Mouse (Mus musculus) lung, embryonic 14.5 days (tissue): Measurements from ENCODE around the gene Slc30a2. TPM values are rescaled to one million over a fixed set of nuclear protein-coding genes. Genes with fewer than 3 reads are reported as not detected.
"Not testable (repeated sequence)": the region's sequence is repeated elsewhere in the genome, so short reads cannot be mapped to it uniquely, and the experiment has no call there.

Experiments used
- ATAC-seq: fragments of 200-750 bp; cut with Nextera tagmentation; 2 replicates; pipeline ENCODE4 v1.8.0; 2017; ENCODE audit warnings: mild to moderate bottlenecking, moderate TSS enrichment, moderate library complexity; ENCODE audit not compliant: insufficient read depth
- DNase-seq: peaks from one replicate; pipeline ENCODE4 v3.0.0-alpha.2; 2015
- H3K27ac ChIP-seq: fragments of 300-500 bp; sonication (generic); 2 replicates; pipeline ENCODE4 v1.5.1; 2014; ENCODE audit warnings: low read depth, mild to moderate bottlenecking, moderate library complexity
- H3K27me3 ChIP-seq: fragments of 300-500 bp; sonication (generic); 2 replicates; pipeline ENCODE4 v1.6.1; 2014; ENCODE audit warnings: low read length, control low read depth; ENCODE audit not compliant: insufficient read depth
- H3K36me3 ChIP-seq: fragments of 300-500 bp; sonication (generic); 2 replicates; pipeline ENCODE4 v1.6.1; 2014; ENCODE audit warnings: control low read depth; ENCODE audit not compliant: insufficient read depth
- H3K4me1 ChIP-seq: fragments of 300-500 bp; sonication (generic); 2 replicates; pipeline ENCODE4 v1.6.1; 2014; ENCODE audit warnings: antibody characterized with exemption, control low read depth; ENCODE audit not compliant: insufficient read depth
- H3K4me2 ChIP-seq: fragments of 300-500 bp; sonication (generic); 2 replicates; pipeline ENCODE4 v1.6.1; 2014; ENCODE audit warnings: mild to moderate bottlenecking
- H3K4me3 ChIP-seq: fragments of 300-500 bp; sonication (generic); 2 replicates; pipeline ENCODE4 v1.5.1; 2014; ENCODE audit warnings: low read depth, low read length
- H3K9ac ChIP-seq: fragments of 300-500 bp; sonication (generic); 2 replicates; pipeline ENCODE4 v1.6.1; 2014
- H3K9me3 ChIP-seq: fragments of 300-500 bp; sonication (generic); 2 replicates; pipeline ENCODE4 v1.6.1; 2016; ENCODE audit warnings: low read depth, low read length, control low read depth
- CTCF ChIP-seq: IDR thresholded peaks from 2 replicates; pipeline ENCODE4 v1.5.1; 2016; ENCODE audit warnings: antibody characterized with exemption, low read depth
- WGBS: fragments of 180-500 bp; shearing (Covaris S2); extraction: QIAGEN DNeasy Blood & Tissue Kit; methylation state at CpG from one replicate; pipeline ENCODE4 v1.1.7; 2014; 5-methylcytosine and 5-hydroxymethylcytosine counted together
- polyA plus RNA-seq: library from polyadenylated mRNA; unstranded; fragments of >200 nt; fragmentation: Nextera tagmentation; extraction: Ambion mirVana; gene quantifications from 2 replicates; pipeline ENCODE4 v1.2.1, GENCODE M21; 2014

Gene Slc30a2
- polyA plus RNA-seq, 1 experiment from 2014 or later: 0.05 TPM

DNA sequence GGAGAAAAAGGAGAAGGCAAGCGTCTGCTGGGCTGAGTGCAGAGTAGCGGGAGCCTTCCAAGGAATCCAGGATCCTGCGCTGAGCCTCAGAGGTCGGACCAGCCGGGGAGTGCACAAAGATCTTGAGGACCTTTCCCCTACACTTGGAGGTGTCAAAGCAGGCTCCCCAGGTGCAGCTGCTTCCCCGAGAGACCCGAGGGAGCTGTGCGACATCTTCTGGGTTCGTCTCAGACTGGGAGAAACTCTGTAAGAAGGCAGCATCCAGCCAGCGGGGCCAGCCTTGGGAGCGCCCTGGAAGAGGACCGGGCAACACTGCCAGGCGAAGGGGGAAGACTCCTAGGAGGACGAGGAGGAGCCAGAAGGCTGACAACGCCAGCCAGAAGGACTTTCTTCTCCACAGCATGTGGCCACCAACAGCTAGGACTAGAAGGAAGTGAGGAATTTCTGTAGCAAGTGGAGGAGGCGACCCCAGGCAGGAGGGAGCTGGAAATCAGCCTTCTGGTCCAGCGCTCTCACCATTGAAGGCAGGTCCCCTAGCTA, 28.4 kb downstream of the Slc30a2 start:
- DNase-seq (no peak), ATAC-seq (no peak)
- peaks cover 4% of the 10 kb centered on the region; the same call in 1 of the 2 replicates for H3K4me1 ChIP-seq
- H3K4me3 ChIP-seq: peak overlapping the region; percentile 48
- TF ChIP-seq CTCF: no peak
- H3K9ac ChIP-seq: peak overlapping the region; percentile 32; the same call in 1 of the 2 replicates
- H3K27me3 ChIP-seq: peaks cover 27% of the 10 kb centered on the region
- H3K36me3 ChIP-seq: no peaks in the 10 kb centered on the region
- no peaks in the 10 kb centered on the region for H3K9me3 ChIP-seq
- no peak overlapping the region for H3K27ac ChIP-seq
- H3K4me2 ChIP-seq: peak overlapping the region; percentile 95
- WGBS: 1% methylated on average over 17 of the region's 17 CpGs

DNA sequence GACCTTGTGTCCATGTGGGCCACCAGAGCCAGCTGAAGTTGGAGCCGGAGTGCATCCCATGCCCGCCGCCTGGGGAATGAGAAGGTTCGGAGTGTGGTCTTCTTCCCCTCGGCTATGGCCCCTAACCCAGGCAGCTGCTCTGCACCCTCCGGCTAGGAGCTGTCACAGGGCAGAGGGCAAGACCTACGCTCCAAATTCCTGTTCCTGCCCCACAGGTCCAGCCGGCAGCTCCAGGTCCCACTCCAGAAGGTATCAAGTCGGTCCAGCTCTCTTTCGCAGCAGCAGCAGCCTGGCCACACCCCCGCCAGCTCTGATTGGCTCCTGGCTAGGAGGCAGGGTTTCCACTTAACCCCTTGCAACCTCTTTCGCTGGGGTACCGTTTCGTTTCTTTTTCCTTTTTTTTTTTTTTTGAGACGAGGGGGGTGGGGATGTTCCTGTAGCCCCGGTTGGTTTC, 29.3 kb downstream of the Slc30a2 start:
- H3K27ac ChIP-seq: no peak overlapping the region
- peak; percentile 85 for DNase-seq
- no peaks in the 10 kb centered on the region for H3K36me3 ChIP-seq
- peak overlapping the region; percentile 48 for H3K4me3 ChIP-seq
- H3K4me1 ChIP-seq: peaks cover 4% of the 10 kb centered on the region; the same call in 1 of the 2 replicates
- peak overlapping the region; percentile 95 for H3K4me2 ChIP-seq
- ATAC-seq: peak; percentile 76
- H3K27me3 ChIP-seq: peaks cover 27% of the 10 kb centered on the region
- no peaks in the 10 kb centered on the region for H3K9me3 ChIP-seq
- under 1% methylated on average over 16 of the region's 16 CpGs for WGBS
- TF ChIP-seq CTCF: no peak
- peak overlapping the region; percentile 42; the same call in 1 of the 2 replicates for H3K9ac ChIP-seq

DNA sequence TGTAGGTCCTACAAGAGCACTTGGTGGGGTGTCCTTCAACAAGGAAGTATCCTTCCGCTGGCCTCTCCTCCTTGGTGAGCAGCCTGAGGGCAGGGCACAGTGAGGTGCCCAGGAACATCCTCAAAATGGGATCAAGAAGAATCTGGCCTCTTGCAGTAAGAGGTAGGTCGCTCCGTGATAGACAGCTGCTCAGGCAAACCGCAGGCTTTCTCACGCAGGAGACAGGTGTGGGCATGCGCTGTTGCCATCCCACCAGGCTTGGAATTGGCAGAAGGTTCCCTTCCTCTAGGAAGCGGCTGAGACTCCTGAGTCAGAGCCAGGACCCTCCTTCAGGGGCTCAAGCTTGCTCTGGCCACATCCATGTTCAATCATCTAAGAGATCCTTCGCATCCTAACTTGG, 30.3 kb downstream of the Slc30a2 start:
- WGBS: 74% methylated on average over 8 of the region's 8 CpGs
- H3K4me2 ChIP-seq: no peak overlapping the region
- peaks cover 27% of the 10 kb centered on the region for H3K27me3 ChIP-seq
- no peak for ATAC-seq
- no peak overlapping the region for H3K27ac ChIP-seq
- peaks cover 4% of the 10 kb centered on the region; the same call in 1 of the 2 replicates for H3K4me1 ChIP-seq
- TF ChIP-seq CTCF: no peak
- no peaks in the 10 kb centered on the region for H3K36me3 ChIP-seq
- DNase-seq: no peak
- no peak overlapping the region for H3K4me3 ChIP-seq
- H3K9me3 ChIP-seq: no peaks in the 10 kb centered on the region
- no peak overlapping the region for H3K9ac ChIP-seq

DNA sequence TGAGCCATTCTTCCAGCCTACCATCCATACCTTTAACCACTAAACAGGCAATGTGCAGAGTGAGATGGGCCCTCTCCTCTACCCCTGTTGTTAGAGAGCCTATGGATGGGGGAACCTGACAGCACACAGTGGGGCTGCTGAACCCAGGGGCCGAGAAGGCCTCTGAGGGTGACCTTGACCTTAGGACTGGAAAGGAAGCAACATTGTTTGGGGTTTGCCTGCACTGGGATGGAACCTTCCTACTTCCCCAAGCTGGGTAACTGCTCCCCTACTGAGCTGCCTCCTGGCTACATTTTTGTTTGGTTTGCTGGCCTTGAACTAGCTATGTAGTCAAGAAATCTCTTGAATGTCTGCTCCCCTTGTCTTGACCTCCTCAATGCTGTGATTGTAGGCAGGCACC, 31.3 kb downstream of the Slc30a2 start:
- Histone ChIP-seq H3K27ac (no peak overlapping the region), H3K4me2 (no peak overlapping the region), H3K4me3 (no peak overlapping the region), H3K4me1 (peaks cover 4% of the 10 kb centered on the region; the same call in 1 of the 2 replicates), H3K27me3 (peaks cover 25% of the 10 kb centered on the region), H3K36me3 (no peaks in the 10 kb centered on the region), H3K9me3 (no peaks in the 10 kb centered on the region), H3K9ac (no peak overlapping the region)
- WGBS: 50% methylated on average over 1 of the region's 1 CpGs
- ATAC-seq (no peak), DNase-seq (no peak)
- no peak for TF ChIP-seq CTCF

DNA sequence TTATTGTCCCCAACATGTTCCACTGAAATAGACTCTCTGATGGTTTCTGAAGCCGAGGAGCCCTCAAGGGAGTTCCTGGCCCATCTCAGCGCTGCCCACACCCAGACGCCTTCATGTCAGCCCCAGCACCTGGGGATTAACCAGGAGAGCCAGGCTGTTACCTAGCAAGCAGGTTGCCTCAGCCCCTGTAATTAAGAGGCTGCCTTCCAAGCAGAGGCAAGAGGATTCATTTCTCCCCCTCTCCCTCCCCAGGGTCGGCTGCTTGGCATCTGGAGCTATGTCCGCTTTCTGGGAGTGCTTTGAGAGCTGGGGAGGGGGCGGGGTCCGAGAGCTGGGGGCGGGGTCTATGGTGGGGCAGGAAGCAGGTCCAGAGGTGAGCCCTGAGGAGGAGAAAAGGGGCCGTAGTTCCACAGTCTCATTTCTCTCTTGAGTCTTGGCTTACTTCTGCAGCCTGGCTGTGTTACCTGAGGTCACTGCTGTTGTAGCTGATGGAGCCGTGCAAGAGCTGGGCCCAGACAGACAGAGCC, 35.2 kb downstream of the Slc30a2 start:
- Histone ChIP-seq H3K27me3 (no peaks in the 10 kb centered on the region), H3K4me2 (no peak overlapping the region), H3K9ac (no peak overlapping the region), H3K36me3 (no peaks in the 10 kb centered on the region), H3K4me3 (no peak overlapping the region), H3K27ac (no peak overlapping the region), H3K9me3 (no peaks in the 10 kb centered on the region), H3K4me1 (no peaks in the 10 kb centered on the region)
- ATAC-seq (no peak), DNase-seq (no peak)
- no peak for TF ChIP-seq CTCF
- WGBS: 34% methylated on average over 9 of the region's 10 CpGs

DNA sequence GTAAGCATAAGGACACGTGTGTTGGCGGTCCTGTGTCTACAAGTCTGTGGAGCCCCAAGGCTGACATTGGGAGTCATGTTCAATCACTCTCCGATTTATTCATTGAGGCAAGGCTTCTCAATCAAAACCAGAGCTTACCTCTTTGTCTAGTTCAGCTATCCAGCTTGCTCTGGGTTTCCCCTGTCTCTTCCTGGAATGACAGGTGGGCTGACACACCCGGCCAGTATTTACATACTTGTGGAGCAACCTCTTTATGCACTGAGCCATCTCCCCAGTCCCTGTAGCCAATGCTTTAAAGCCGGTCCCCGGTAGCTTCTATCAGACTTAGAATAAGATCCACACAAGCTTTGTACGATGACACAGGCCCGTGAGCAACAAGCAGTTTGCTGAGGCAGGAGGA, 36.5 kb downstream of the Slc30a2 start:
- Histone ChIP-seq H3K4me1 (no peaks in the 10 kb centered on the region), H3K27ac (no peak overlapping the region), H3K9ac (no peak overlapping the region), H3K4me3 (no peak overlapping the region), H3K9me3 (no peaks in the 10 kb centered on the region), H3K27me3 (no peaks in the 10 kb centered on the region), H3K36me3 (no peaks in the 10 kb centered on the region), H3K4me2 (no peak overlapping the region)
- WGBS: 72% methylated on average over 8 of the region's 8 CpGs
- no peak for TF ChIP-seq CTCF
- no peak for ATAC-seq
- DNase-seq: no peak

DNA sequence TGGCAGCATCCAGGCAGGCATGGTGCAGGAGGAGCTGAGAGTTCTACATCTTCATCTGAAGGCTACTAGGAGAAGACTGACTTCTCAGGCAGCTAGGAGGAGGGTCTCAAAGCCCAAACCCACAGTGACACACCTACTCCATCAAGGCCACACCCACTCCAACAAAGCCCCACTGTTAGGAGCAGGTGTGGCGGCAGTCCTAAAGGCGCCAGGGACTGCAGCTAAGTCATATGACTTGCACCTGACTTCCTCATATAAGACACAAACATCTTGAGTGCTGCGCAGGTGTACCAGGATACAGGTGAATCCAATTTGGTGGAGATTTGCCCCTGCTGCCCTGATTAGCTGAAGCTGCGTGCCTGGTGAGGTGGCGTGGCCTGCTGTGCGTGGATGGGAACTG, 40.8 kb downstream of the Slc30a2 start, which contains the start of gene Extl1:
Extl1 (minus strand) TSS at position 101 of the 400 bp plus-strand sequence.
- H3K9ac ChIP-seq, H3K36me3 ChIP-seq, H3K27ac ChIP-seq, H3K4me3 ChIP-seq, H3K4me2 ChIP-seq, H3K27me3 ChIP-seq, H3K9me3 ChIP-seq, DNase-seq, ATAC-seq, H3K4me1 ChIP-seq: not testable (repeated sequence)
- WGBS: 79% methylated on average over 2 of the region's 6 CpGs
